Mouse (Mus musculus): ENCODE data around the gene Gm960.
"Not testable (repeated sequence)": the region's sequence is repeated elsewhere in the genome, so short reads cannot be mapped to it uniquely, and the experiment has no call there.

The Gm960 gene

DNA sequence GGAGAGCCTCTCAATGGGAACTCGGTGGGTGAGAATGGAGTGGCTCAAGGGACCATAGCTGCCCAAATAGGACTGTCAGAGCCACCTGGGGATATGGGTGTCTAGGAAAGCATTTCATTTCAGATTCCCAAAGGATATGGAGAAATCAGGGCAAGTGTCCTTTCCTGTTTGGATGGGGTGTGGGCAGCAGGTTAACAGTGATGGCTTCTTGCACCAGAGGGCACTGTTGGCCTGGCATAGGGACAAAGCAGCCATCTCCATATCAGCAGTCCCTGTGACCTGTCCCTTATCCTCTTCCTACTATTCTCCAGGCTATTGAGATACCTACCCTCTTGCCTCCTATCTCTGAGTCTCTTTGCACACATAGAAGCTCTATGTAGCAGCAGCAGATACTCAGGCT is 109.4 kb downstream of the Gm960 start:
- no peak for DNase-seq (ENCODE audit: low spot score in 2 of 2)

DNA sequence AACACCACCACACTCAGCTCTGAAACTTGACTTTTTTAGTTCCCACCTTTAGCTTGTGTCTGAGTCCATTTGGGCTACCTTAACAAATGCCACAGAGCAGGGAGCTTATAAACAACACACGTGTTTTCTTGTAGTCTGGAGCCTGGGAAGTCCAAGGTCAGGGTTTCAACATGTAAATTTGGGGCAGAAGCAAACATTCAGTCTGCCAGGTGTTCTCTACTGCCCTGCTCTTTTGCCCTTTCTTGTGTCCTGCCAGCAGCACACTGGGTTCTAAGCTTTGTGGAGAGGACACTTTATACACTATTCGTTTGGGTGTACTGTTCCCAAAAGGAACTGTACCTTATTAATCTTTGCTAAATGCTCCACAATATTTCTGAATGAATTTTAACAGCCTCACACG is 110.0 kb downstream of the Gm960 start:
- DNase-seq (ENCODE audit: low spot score in 2 of 2) = no peak

DNA sequence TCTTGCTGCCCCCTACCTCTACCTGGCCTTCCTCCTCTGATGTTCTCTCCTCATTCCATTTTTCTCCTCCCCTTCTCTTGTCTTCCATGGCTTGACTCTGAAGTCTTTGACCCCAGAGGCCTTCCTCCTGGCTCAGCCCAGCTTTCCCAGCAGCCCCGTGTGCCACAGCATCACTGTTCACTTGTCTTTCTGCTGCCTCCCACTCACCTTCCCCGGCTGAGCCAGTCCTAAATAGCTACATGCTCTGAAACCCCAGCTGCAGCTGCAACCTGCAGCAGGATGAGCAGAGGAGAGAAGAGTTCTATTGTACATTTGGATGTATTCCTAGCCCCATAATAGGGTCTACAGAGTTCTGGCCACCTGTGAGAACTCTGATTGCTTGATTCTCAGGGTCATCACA is 111.0 kb downstream of the Gm960 start:
- DNase-seq (ENCODE audit: low spot score in 2 of 2) = peak; percentile 42 to 46

DNA sequence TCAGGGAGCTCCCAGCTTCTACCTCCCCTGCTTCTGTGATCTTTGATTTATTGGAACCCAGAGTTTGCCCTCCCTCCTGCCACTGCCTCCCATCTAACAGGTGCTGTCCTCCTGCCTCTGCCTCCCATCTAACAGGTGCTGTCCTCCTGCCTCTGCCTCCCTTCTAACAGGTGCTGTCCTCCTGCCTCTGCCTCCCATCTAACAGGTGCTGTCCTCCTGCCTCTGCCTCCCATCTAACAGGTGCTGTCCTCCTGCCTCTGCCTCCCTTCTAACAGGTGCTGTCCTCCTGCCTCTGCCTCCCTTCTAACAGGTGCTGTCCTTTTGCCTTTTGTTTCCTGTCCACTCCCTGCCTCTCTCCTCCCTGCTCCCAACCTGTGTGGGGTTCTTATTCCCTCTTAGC is 111.7 kb downstream of the Gm960 start:
- not testable (repeated sequence) for DNase-seq (ENCODE audit: low spot score in 2 of 2)

DNA sequence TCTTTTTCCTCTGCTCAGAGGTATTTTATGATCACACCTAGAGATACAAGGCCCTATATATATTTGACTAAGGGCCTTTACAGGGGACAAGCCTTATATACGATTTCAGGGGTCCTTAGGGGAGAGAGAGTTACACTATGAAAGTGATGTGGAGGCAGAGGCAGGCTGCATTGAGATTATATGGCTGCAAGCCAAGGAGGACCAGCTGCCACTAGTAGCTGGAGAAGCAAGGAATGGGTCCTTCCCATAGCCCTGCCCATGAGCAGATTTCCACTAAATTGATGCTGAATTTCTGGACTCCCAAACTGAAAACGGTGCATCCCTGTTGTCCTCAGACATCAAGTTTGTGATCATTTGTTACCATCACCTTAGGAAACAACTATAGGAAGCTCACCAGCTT is 114.6 kb downstream of the Gm960 start:
- peak in 1 of 2 experiments; percentile 27 for DNase-seq (ENCODE audit: low spot score in 2 of 2)

DNA sequence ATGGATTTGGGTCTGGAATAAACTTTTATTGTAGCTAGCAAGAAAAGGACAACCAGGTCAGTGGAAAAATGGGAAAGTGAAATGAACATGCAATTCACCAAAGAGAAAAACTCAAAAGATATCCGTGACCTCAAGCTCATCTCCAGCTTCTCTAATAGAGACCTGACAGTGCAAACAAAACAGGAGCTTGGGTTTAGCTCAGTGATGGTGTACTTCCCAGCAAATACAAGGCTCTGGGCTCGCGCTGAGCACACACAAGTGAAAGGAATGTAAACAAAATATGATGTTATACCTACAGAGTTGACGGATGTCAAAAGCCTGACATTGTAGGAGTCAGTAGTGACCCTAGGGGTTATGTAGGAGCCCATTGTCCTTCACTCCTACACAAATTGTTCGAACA is 119.2 kb downstream of the Gm960 start:
- DNase-seq (ENCODE audit: low spot score in 2 of 2) = no peak

DNA sequence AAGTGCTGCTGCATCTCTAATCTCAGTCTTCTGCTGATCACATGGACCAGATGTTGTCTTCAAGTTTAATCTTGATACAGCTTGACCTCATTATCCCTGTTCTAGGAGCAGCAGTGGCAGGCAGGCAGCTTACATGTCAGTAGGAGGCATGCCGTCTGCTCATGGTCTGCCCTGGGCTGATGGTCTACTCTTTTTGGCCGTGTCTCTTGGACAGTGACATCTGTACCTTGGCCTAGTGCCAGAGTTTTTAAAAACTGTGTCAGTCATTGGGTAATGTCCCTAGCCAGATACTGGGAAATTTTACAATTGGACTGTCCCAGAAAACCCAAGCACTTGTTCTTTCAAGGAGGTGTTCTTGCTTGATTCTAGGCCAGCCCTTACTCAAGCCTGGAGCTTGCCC is 119.7 kb downstream of the Gm960 start:
- DNase-seq (ENCODE audit: low spot score in 2 of 2) = no peak
